Mouse (Mus musculus): ENCODE results near the gene Smg9. TPM values are rescaled to one million over a fixed set of nuclear protein-coding genes. Genes with fewer than 3 reads are reported as not detected.

Smg9 gene
- polyA plus RNA-seq (2015; fragmentation: Nextera tagmentation; extraction: Ambion mirVana), result 12.9 and 13.7 TPM in 2 replicates

DNA sequence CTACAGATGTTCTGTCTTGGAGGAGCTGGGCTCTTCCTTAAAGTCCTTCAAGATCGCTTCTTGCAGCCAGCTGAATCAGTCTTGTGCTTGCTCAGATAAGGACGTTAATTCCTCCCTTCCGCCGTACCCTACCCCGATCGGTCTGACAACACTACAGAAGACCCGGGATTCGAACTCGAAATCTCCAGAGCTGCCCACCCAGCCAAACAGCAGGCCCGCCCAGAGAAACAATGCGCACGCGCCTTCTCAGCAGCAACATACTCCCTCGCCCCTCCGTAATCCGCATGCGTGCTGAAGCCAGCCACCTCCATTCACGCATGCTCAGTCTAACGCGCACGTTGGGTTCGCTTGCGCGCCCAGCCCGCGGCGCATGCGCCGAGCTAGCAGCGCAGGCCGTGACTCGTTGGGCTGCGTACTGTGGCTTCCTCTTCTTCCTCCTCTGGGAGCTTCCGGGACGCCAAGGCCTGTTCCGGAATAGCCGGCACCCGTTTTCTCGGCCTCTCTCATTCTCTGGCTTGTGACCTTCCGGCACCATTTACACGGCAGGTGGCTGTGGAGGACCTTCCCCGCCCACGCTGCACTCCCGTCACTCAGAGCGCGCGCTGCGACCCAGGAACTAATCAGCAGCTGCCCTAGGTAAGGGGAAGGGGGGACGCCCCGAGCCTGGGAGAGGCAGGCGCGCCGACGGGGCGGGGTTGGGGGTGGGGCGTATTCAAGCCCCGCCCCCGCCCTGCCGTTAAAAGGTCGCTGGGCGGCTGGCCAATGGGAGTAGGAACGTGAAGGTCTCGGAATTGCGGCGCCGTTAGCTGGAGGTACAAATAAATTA, at the start of gene Smg9:
Smg9 (plus strand) TSS at position 364 of the 826 bp plus-strand sequence.

DNA sequence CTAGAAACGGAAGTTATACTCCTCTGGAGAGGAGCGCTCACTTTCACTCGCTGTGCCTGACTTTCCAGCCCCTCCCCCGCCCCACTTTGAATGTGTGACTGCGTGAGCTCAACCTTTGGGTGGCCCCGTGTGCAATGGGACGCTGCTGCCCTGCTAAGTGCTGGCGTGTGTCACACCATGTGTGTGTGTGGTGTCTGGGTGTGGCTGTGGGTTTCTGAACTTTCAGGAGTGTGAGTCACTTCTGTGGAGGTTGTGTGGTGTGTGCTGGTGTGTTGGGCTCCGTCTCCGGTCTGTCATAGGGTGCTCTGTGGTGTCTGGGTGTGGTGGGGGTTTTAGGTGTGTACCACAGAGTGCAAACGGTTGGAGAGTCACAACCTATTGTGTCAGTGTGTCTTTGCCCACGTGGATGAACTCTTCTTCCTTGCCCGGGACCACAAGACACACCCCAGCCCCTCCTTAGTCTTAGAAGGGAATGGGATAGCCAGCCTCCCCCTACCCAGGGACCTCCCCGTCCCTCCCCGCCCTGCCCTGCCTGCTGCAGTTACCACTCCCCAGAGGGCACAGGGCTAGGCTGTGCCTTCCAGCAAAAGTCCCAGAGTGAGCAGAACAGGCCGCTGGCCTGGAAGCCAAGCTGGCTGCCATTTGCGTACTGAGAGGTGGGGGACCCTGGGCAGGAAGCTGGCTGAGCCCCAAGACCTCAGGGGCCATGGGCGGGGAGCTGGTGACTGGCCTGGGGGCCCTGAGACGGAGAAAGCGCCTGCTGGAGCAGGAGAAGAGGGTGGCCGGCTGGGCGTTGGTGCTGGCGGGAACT, 29.5 kb upstream of the Smg9 start, which contains the start of gene Kcnn4:
Kcnn4 (plus strand) TSS at position 533 of the 811 bp plus-strand sequence.

DNA sequence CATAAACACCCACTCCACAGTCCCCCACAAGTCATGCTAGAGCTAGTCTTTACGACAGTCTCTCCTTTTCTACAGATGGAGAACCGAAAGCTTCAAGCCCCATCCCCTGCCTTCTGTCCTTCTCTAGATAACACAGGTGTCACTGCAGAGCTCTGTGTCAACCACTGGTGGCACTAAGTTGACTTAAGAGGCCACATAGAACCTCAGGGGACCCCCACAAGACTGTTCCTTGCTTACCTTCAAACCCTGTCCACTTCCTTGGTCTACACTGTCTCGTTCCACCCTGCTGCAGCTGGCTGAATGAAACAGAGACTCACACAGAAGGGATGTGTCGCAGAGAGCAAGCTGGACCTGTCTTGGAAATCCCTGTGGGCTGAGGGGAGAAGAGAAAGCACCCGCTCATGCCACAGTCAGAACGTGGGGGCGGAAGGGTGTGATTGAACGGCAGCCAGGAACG, 52.5 kb downstream of the Smg9 start, which contains the start of gene Irgc1:
Irgc1 (minus strand) TSS at position 443 of the 457 bp plus-strand sequence.

DNA sequence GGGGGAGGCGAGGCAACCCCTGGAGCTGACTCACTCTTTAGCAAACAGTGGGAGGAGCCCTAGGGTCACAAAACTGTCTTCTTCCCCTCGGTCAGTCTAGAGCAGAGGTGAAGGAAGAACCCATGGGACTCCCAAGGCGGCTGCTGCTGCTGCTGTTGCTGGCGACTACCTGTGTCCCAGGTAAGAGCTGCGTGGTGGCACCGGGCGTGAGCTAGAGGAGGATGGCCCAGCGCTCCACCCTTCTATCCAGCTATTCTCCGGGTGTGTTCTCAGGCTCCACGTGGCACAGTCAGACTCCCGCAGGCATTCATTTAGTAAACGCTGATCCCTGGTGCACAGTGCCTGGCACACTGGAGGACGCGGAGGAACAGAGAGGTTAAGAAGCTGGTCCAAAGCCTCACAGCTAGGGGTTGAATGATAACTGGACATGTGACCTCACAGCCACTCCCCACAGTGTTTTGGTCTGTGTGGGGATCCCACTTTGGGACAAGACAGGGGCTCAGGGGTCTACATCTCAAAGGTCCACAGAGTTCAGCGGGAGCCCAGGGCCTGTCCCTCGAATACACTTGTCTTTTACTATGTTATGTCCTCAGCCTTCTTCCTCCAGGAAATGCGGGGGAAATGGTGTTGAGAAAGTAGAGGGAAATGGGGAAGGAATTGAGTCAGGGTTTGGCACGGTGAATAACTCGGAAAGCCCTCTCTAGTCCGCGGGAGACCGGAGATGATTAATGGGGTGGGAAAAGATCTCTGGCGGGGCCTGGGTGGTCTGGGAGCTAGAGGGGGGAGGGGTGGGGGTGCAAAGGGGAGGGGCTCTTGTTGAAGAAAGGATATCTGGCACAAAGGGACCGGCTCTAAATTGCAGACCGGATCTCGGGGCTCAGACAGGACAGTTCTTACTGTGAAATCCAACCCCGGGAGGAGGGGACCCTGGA, 63.2 kb downstream of the Smg9 start, which contains the start of gene Plaur:
Plaur (plus strand) TSS at position 97 of the 932 bp plus-strand sequence.

Other genes starting within 250 kb of the Smg9 start
- 0.57 and 0.59 TPM in 2 replicates for gene Zfp114, start 224.6 kb upstream of the Smg9 start, polyA plus RNA-seq (2015; fragmentation: Nextera tagmentation; extraction: Ambion mirVana)
- 2.2 and 2.8 TPM in 2 replicates for gene Zfp111, start 188.2 kb upstream of the Smg9 start, polyA plus RNA-seq (2015; fragmentation: Nextera tagmentation; extraction: Ambion mirVana)
- gene Zfp109, start 162.1 kb upstream of the Smg9 start, polyA plus RNA-seq (2015; fragmentation: Nextera tagmentation; extraction: Ambion mirVana), result 0.95 and 1.2 TPM in 2 replicates
- 1.3 and 1.7 TPM in 2 replicates for gene Zfp108, start 144.8 kb upstream of the Smg9 start, polyA plus RNA-seq (2015; fragmentation: Nextera tagmentation; extraction: Ambion mirVana)
- gene Zfp93, start 129.2 kb upstream of the Smg9 start, polyA plus RNA-seq (2015; fragmentation: Nextera tagmentation; extraction: Ambion mirVana), result 3.5 and 4.0 TPM in 2 replicates
- 9.6 and 11.4 TPM in 2 replicates for gene Zfp61, start 98.4 kb upstream of the Smg9 start, polyA plus RNA-seq (2015; fragmentation: Nextera tagmentation; extraction: Ambion mirVana)
- 4.2 and 5.6 TPM in 2 replicates for gene Zfp94, start 83.0 kb upstream of the Smg9 start, polyA plus RNA-seq (2015; fragmentation: Nextera tagmentation; extraction: Ambion mirVana)
- not detected in 2 replicates for gene Tescl, start 65.7 kb upstream of the Smg9 start, polyA plus RNA-seq (2015; fragmentation: Nextera tagmentation; extraction: Ambion mirVana)
- gene Lypd5, start 50.4 kb upstream of the Smg9 start, polyA plus RNA-seq (2015; fragmentation: Nextera tagmentation; extraction: Ambion mirVana), result 5.3 TPM in 1 of 2 replicates, not detected in the other
- 0.51 and 0.79 TPM in 2 replicates for gene Kcnn4, start 29.4 kb upstream of the Smg9 start, polyA plus RNA-seq (2015; fragmentation: Nextera tagmentation; extraction: Ambion mirVana)
- gene Irgc1, start 52.7 kb downstream of the Smg9 start, polyA plus RNA-seq (2015; fragmentation: Nextera tagmentation; extraction: Ambion mirVana), result 0.42 and 0.62 TPM in 2 replicates
- gene Plaur, start 62.9 kb downstream of the Smg9 start, polyA plus RNA-seq (2015; fragmentation: Nextera tagmentation; extraction: Ambion mirVana), result 3.4 and 4.1 TPM in 2 replicates
- 3.8 and 6.0 TPM in 2 replicates for gene Cadm4, start 82.4 kb downstream of the Smg9 start, polyA plus RNA-seq (2015; fragmentation: Nextera tagmentation; extraction: Ambion mirVana)
- 23.6 and 25.5 TPM in 2 replicates for gene Zfp428, start 107.4 kb downstream of the Smg9 start, polyA plus RNA-seq (2015; fragmentation: Nextera tagmentation; extraction: Ambion mirVana)
- 0.15 TPM in 1 of 2 replicates, not detected in the other for gene AC161166.1, start 112.8 kb downstream of the Smg9 start, polyA plus RNA-seq (2015; fragmentation: Nextera tagmentation; extraction: Ambion mirVana)
- 5.3 and 6.0 TPM in 2 replicates for gene Irgq, start 131.1 kb downstream of the Smg9 start, polyA plus RNA-seq (2015; fragmentation: Nextera tagmentation; extraction: Ambion mirVana)
- 0.84 TPM in 1 of 2 replicates, not detected in the other for gene Pinlyp, start 146.5 kb downstream of the Smg9 start, polyA plus RNA-seq (2015; fragmentation: Nextera tagmentation; extraction: Ambion mirVana)
- gene Xrcc1, start 146.7 kb downstream of the Smg9 start, polyA plus RNA-seq (2015; fragmentation: Nextera tagmentation; extraction: Ambion mirVana), result 37.4 and 39.0 TPM in 2 replicates
- 13.9 and 14.9 TPM in 2 replicates for gene Ethe1, start 187.9 kb downstream of the Smg9 start, polyA plus RNA-seq (2015; fragmentation: Nextera tagmentation; extraction: Ambion mirVana)
- gene Zfp575, start 188.0 kb downstream of the Smg9 start, polyA plus RNA-seq (2015; fragmentation: Nextera tagmentation; extraction: Ambion mirVana), result 2.4 TPM in 2 replicates
- 0.10 and 0.11 TPM in 2 replicates for gene Phldb3, start 211.1 kb downstream of the Smg9 start, polyA plus RNA-seq (2015; fragmentation: Nextera tagmentation; extraction: Ambion mirVana)
- gene Lypd3, start 236.9 kb downstream of the Smg9 start, polyA plus RNA-seq (2015; fragmentation: Nextera tagmentation; extraction: Ambion mirVana), result 7.7 TPM in 1 of 2 replicates, not detected in the other

Data from skeletal muscle tissue, postnatal 0 days (tissue).